Mouse (Mus musculus) hindbrain, embryonic 10.5 days (tissue): ENCODE measurements around the gene Phf21a. TPM values are rescaled to one million over a fixed set of nuclear protein-coding genes. Genes with fewer than 3 reads are reported as not detected.
"Not testable (repeated sequence)": the region's sequence is repeated elsewhere in the genome, so short reads cannot be mapped to it uniquely, and the experiment has no call there.

Experiments used
- DNase-seq: peaks from one replicate; pipeline ENCODE4 v3.0.0-alpha.2; 2017; ENCODE audit warnings: low spot score
- H3K27ac ChIP-seq: fragments of 300-500 bp; sonication (generic); 2 replicates; pipeline ENCODE4 v1.5.1; 2016; ENCODE audit warnings: mild to moderate bottlenecking, moderate library complexity
- H3K27me3 ChIP-seq: fragments of 300-500 bp; sonication (generic); 2 replicates; pipeline ENCODE4 v1.6.1; 2016; ENCODE audit warnings: mild to moderate bottlenecking; ENCODE audit not compliant: poor library complexity, insufficient read depth, severe bottlenecking
- H3K36me3 ChIP-seq: fragments of 300-500 bp; sonication (generic); 2 replicates; pipeline ENCODE4 v1.6.1; 2016; ENCODE audit warnings: mild to moderate bottlenecking, moderate library complexity
- H3K4me1 ChIP-seq: fragments of 300-500 bp; sonication (generic); replicated peaks from 2 replicates; pipeline ENCODE4 v1.6.1; 2016; ENCODE audit warnings: mild to moderate bottlenecking
- H3K4me3 ChIP-seq: fragments of 300-500 bp; sonication (generic); 2 replicates; pipeline ENCODE4 v1.5.1; 2016; ENCODE audit warnings: mild to moderate bottlenecking, moderate library complexity
- H3K9me3 ChIP-seq: fragments of 300-500 bp; sonication (generic); 2 replicates; pipeline ENCODE4 v1.6.1; 2016; ENCODE audit warnings: mild to moderate bottlenecking, moderate library complexity
- WGBS: fragments of 180-500 bp; shearing (Covaris S2); methylation state at CpG from one replicate; pipeline ENCODE4 v1.1.7; 2016; 5-methylcytosine and 5-hydroxymethylcytosine counted together
- polyA plus RNA-seq: library from polyadenylated mRNA; unstranded; fragments of >200 nt; fragmentation: Nextera tagmentation; extraction: Ambion mirVana; gene quantifications from 2 replicates; pipeline ENCODE4 v1.2.1, GENCODE M21; 2016

Gene Phf21a
- polyA plus RNA-seq, 1 experiment from 2014 or later = 35.3 TPM

DNA sequence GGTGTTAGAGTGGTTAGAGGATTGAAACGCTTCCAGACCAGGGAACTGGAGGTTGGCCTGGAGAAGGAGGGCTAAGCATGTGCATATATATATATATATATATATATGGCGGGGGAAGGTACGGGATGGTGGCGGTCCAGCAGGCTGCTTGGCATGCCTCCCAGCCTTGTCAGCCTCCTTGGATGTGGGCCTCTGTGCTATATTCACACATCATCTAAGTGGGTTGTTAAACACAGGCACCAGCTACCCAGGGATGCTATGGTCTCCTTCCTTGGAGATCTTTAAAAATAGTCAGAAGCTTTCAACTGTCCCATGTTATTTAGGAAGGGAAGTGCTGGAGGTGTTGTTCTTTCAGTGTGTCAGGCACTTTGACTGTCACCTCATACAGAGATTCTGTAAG lies 3.1 kb upstream of the Phf21a start:
- Histone ChIP-seq H3K27me3 (no peaks in the 10 kb centered on the region), H3K27ac (no peak overlapping the region), H3K4me3 (no peak overlapping the region), H3K9me3 (no peaks in the 10 kb centered on the region), H3K36me3 (no peaks in the 10 kb centered on the region), H3K4me1 (no peaks in the 10 kb centered on the region)
- no peak for DNase-seq
- WGBS = 84% methylated on average over 4 of the region's 4 CpGs

DNA sequence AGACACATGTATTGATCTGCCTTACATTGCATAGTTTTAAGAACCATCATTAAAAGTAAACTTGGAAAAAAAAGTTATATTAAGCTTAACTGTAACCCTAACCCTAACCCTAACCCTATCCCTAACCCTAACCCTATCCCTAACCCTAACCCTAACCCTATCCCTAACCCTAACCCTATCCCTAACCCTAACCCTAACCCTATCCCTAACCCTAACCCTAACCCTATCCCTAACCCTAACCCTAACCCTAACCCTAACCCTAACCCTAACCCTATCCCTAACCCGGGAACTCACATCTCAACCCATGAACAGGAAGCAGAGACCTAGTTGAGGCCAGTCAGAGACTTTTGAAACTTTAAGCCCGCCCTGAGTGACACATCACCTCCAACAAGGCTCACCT lies 586 bp downstream of the Phf21a start:
- not testable (repeated sequence) for H3K27ac ChIP-seq, DNase-seq, H3K4me3 ChIP-seq, H3K36me3 ChIP-seq, H3K9me3 ChIP-seq, H3K27me3 ChIP-seq, H3K4me1 ChIP-seq
- WGBS = 81% methylated on average over 2 of the region's 2 CpGs

DNA sequence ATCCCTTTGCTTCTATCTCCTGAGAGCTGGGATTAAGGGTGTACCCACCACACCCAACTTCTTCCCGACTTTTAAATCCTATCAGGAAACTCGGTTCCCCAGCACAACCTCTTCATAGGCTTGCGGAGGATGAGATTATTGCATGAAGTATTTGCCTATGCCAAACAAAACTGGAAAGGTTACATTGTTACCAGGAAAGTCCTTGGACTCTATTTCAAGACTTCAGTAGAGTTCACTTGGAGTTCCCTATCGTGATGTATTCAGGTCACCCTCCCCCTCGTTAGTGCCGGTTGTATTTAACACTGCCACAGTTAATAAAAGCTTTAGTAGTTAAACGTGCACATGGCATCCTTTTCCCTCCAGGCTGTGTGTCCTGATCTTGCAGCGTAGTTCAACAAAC lies 1.2 kb downstream of the Phf21a start:
- WGBS = 73% methylated on average over 8 of the region's 8 CpGs
- H3K27me3 ChIP-seq = no peaks in the 10 kb centered on the region
- no peak overlapping the region for H3K27ac ChIP-seq
- no peaks in the 10 kb centered on the region for H3K36me3 ChIP-seq
- H3K4me1 ChIP-seq = no peaks in the 10 kb centered on the region
- DNase-seq = no peak
- H3K9me3 ChIP-seq = no peaks in the 10 kb centered on the region
- no peak overlapping the region for H3K4me3 ChIP-seq

DNA sequence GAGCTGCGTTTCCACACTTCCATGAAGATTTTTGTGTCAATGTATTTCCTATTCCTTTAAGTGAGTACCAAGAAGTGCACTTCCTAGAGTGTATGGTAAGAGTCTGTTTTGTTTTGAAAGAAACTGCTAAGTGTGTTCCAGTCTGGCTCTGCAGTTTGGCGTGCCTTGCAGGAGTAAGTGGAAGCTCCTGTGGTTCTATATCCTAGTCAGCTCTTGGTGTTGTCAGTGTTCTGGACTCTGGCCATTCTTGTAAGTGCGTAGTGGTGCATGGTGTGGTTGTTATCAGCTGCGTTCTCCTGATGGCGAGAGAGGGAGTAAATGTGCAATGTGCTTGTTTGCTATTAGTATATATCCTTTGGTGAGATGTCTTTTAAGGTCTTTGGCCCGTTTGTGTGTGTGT lies 7.9 kb downstream of the Phf21a start:
- Histone ChIP-seq H3K9me3 (peaks cover 2% of the 10 kb centered on the region; the same call in 1 of the 2 replicates), H3K27ac (no peak overlapping the region)
- 89% methylated on average over 6 of the region's 6 CpGs for WGBS

DNA sequence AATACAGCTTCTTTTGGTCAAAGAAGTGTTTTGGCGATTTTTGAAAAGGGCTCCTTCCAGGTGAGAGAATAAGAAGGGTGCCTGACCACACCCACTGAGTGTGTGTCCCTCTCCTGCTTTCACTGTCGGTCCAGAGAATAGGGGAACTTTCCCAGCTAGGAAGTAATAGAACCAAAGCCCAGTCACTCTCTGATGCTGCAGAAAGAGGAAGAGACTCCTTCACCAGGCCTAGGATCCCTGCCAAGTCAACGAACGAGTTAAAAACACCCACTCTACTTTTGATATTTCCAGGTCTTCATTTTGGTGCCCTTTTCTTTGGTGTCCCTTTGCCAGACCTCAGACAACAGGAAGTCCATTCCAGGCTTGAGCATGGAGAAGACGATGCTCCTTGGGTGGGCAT lies 31.6 kb downstream of the Phf21a start:
- H3K9me3 ChIP-seq = no peaks in the 10 kb centered on the region
- H3K27ac ChIP-seq = no peak overlapping the region
- no peaks in the 10 kb centered on the region for H3K27me3 ChIP-seq
- 79% methylated on average over 5 of the region's 5 CpGs for WGBS
- H3K4me3 ChIP-seq = no peak overlapping the region
- no peaks in the 10 kb centered on the region for H3K4me1 ChIP-seq
- no peaks in the 10 kb centered on the region for H3K36me3 ChIP-seq
- DNase-seq = no peak

More for the DNA sequence above, 7.9 kb downstream of the Phf21a start:
- DNase-seq = no peak
- no peak overlapping the region for H3K4me3 ChIP-seq
- no peaks in the 10 kb centered on the region for H3K4me1 ChIP-seq
- H3K36me3 ChIP-seq = no peaks in the 10 kb centered on the region
- H3K27me3 ChIP-seq = no peaks in the 10 kb centered on the region

DNA sequence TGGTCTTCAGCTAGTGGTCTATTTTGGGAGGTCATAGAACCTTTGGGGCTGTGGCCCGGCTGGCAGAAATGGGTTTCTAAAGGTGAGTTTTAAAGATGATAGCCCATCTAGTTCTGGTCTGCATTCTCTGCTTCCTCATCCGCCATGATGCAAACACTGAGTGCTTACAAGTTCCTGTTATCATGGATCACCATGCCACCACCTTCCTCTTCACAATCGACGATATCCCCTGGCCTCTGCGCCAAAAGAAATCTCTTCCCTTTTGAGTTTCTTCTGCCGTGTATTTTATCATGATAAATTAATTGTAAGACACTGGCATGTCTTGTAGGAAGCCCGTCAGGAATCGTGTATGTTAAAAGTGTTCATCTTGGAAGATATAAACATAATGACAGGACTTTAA lies 32.4 kb downstream of the Phf21a start:
- Histone ChIP-seq H3K36me3 (no peaks in the 10 kb centered on the region), H3K27ac (no peak overlapping the region), H3K9me3 (no peaks in the 10 kb centered on the region), H3K4me3 (no peak overlapping the region), H3K27me3 (no peaks in the 10 kb centered on the region), H3K4me1 (no peaks in the 10 kb centered on the region)
- DNase-seq = no peak
- WGBS = 91% methylated on average over 8 of the region's 8 CpGs

DNA sequence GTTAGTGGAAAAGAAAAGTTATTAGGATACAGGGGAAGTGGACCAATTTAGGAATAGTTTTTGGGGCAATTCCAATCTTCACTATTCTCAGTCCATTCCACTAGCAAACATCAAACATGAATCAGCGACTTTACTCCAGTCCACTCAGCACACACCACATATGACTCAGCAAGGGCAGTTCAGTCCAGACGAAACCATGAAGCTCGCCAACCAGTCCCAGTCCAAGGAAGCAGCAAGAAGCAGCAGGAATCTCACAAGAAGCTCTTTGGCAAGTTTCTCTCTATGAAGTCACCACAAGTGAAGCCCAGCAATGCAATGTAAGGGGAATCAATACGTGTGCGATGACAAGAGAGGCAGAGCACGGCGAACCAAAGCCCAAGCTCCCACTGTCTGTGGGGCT lies 37.2 kb downstream of the Phf21a start:
- Histone ChIP-seq H3K4me3 (no peak overlapping the region), H3K36me3 (no peaks in the 10 kb centered on the region), H3K27me3 (no peaks in the 10 kb centered on the region), H3K9me3 (no peaks in the 10 kb centered on the region), H3K4me1 (no peaks in the 10 kb centered on the region), H3K27ac (no peak overlapping the region)
- no peak for DNase-seq
- WGBS = 93% methylated on average over 7 of the region's 7 CpGs

DNA sequence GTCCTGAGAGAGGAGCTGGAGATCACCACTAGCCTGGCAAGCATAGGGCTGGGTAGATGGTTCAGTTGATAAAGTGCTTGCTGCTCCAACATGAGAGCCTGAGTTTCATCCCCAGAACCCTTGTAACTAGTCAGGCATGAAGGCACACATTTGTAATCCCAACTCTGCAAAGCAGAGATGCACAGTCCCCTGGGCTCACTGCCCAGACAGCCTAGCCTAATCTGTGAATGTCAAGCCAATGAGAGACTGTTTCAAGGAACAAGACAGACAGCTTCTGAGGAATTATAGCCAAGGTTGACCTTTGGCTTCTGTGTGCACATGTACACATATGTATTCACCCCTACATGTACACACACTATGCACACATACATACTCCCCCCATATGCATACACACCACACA lies 45.8 kb downstream of the Phf21a start:
- no peak overlapping the region for H3K27ac ChIP-seq
- no peak overlapping the region for H3K4me3 ChIP-seq
- H3K27me3 ChIP-seq = 0 out of 2 replicates have a peak, but pooled peaks cover 2% of the 10 kb centered on the region
- H3K36me3 ChIP-seq = no peaks in the 10 kb centered on the region
- DNase-seq = no peak
- H3K4me1 ChIP-seq = peaks cover 10% of the 10 kb centered on the region
- no peaks in the 10 kb centered on the region for H3K9me3 ChIP-seq

DNA sequence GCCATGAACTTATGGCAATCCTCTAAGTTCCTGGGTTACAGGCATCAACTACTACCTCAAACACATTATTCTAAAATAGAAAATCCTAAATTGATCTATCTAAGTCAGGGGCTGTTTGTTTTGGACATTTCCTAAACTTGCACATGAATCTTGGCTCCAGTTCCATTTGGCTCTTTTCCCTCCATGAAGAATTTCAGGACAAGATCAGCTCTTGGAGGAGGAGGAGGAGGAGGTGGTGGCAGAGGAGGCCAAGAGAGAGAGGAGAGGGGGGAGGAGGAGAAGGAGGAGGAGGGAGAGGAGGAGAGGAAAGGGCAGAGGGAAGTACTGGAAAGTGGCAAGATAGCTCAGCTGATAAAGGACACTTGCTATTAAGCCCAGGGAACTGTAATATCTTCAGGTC lies 46.4 kb downstream of the Phf21a start:
- no peak overlapping the region for H3K27ac ChIP-seq
- H3K4me3 ChIP-seq = no peak overlapping the region
- H3K36me3 ChIP-seq = no peaks in the 10 kb centered on the region
- no peaks in the 10 kb centered on the region for H3K9me3 ChIP-seq
- peaks cover 10% of the 10 kb centered on the region for H3K4me1 ChIP-seq
- DNase-seq = no peak
- 0 out of 2 replicates have a peak, but pooled peaks cover 2% of the 10 kb centered on the region for H3K27me3 ChIP-seq

DNA sequence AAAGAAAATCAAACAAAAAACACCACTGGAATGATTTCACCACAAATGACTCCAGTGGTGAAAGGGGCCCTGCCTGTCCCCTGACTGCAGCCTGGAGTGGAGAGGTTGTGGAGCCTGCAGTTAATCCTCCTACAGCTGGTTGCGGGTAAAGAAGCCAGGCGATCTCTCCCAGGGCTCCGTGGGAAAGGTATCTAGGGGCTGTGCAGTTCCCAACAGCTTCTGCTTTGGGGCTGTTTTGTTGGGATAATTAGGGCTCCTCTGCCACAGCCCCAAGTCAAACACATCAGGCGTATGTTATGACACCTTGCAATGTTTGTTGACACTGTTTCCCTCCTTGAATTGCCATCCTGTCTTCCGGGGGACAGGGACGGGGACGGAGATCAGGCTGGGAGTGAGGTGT lies 47.5 kb downstream of the Phf21a start:
- H3K4me3 ChIP-seq = 0 out of 2 replicates have a peak overlapping the region, but pooled peaks have one; percentile 24
- no peak for DNase-seq
- no peak overlapping the region for H3K27ac ChIP-seq
- no peaks in the 10 kb centered on the region for H3K9me3 ChIP-seq
- H3K36me3 ChIP-seq = no peaks in the 10 kb centered on the region
- H3K27me3 ChIP-seq = 0 out of 2 replicates have a peak, but pooled peaks cover 2% of the 10 kb centered on the region
- WGBS = 27% methylated on average over 7 of the region's 7 CpGs
- H3K4me1 ChIP-seq = peaks cover 10% of the 10 kb centered on the region

DNA sequence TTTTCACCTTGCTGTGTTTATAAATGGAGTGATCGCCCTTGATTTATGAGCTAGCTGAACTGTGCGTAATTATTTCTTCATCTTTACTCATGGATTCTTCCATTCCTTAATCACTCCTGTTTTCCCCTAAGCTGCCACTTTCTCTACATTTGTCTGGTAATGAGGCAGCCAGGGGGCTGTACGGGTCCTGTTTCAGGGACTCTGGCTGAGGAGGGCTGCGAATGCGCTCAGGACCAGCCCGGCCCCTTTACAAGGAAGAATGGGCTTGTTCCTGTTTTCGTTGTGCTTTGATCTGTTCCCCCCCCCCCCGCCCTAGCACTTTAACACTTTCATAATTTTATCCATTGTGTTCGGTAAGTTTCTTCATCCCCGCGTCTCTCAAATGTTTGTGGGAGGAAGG lies 48.2 kb downstream of the Phf21a start:
- WGBS = 28% methylated on average over 11 of the region's 11 CpGs
- DNase-seq = no peak
- peak overlapping the region; percentile 24 for H3K4me3 ChIP-seq

DNA sequence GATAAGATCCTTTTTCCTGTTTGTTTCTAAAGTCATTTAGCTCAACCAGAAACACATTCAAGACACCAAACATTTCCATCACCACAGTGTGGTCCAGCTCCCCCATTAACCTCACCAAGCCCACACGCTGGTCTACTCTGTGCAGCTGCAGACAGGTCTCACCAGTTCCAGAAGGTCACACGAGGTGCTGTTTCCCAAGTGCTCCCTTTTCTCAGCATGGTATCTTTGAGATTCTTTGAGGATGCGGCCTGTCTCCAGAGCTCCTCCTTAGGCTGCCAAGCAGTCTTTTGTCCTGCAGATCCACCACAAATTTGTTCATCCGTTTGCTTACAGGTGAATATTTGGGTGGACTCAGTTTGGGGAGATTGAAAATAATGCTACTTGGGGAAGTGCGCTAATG lies 51.0 kb downstream of the Phf21a start:
- Histone ChIP-seq H3K4me1 (peaks cover 10% of the 10 kb centered on the region), H3K9me3 (no peaks in the 10 kb centered on the region), H3K4me3 (no peak overlapping the region), H3K27me3 (0 out of 2 replicates have a peak, but pooled peaks cover 2% of the 10 kb centered on the region), H3K36me3 (no peaks in the 10 kb centered on the region), H3K27ac (no peak overlapping the region)
- whole genome bisulfite sequencing = 25% methylated on average over 5 of the region's 5 CpGs
- DNase-seq = no peak

More for the DNA sequence above, 48.2 kb downstream of the Phf21a start:
- Histone ChIP-seq H3K27ac (peak overlapping the region; percentile 23; the same call in 1 of the 2 replicates), H3K27me3 (0 out of 2 replicates have a peak, but pooled peaks cover 2% of the 10 kb centered on the region), H3K36me3 (no peaks in the 10 kb centered on the region), H3K9me3 (no peaks in the 10 kb centered on the region), H3K4me1 (peaks cover 10% of the 10 kb centered on the region)

DNA sequence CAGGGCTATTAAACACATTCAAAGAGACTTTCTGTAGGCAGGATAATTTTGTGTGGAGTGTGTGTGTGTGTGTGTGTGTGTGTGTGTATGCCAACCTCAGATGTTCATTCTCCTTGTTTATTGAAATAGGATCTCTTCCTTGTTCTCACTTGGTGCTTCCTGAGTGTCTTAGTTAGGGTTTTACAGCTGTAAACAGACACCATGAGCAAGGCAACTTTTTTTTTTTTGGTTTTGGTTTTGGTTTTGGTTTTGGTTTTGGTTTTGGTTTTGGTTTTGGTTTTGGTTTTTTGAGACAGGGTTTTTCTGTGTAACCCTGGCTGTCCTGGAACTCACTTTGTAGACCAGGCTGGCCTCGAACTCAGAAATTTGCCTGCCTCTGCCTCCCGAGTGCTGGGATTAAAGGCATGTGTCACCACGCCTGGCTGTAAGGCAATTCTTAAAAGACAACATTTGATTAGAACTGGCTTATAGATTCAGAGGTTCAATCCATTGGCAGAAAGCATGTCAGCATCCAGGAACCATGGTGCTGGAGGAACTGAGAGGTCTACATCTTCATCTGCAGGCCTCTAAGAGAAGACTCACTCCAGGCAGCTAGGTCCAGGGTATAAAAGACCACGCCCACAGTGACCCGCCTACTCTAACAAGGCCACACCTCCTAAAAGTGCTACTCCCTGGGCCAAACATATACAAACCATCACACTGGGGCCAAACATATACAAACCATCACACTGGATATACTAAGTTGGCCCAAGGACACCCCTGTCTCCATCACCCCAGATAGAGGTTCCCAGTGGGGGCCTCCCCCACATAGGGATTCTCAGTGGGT lies 55.2 kb downstream of the Phf21a start:
- not testable (repeated sequence) for H3K36me3 ChIP-seq, DNase-seq, H3K27me3 ChIP-seq, H3K4me3 ChIP-seq, H3K9me3 ChIP-seq, H3K27ac ChIP-seq, H3K4me1 ChIP-seq
- 83% methylated on average over 5 of the region's 5 CpGs for WGBS
